Mouse (Mus musculus) thymus, postnatal 0 days (tissue): ENCODE data around the gene Nagpa. TPM values are rescaled to one million over a fixed set of nuclear protein-coding genes. Genes with fewer than 3 reads are reported as not detected.

ENCODE experiments used
- microRNA-seq: library from miRNA; unstranded; fragments of <30 nt; microRNA quantifications from one replicate; pipeline ENCODE4, GENCODE M21; 2016; ENCODE audit warnings: borderline number of aligned reads
- polyA plus RNA-seq: library from polyadenylated mRNA; unstranded; fragments of >200 nt; fragmentation: Nextera tagmentation; extraction: Ambion mirVana; gene quantifications from 2 replicates; pipeline ENCODE4 v1.2.1, GENCODE M21; 2015

Gene Nagpa
- polyA plus RNA-seq, 1 experiment from 2014 or later = 16.3 TPM

Small RNA genes lying within 50 kb of the gene (microRNA-seq; reads per million reads assigned to microRNA genes)
- gene Gm23689 = not detected
- gene Gm26095 = not detected
- gene Mir6364 = not detected

Other genes starting within 250 kb of the Nagpa start
- 45.3 and 50.3 TPM in 2 replicates for gene Anks3, start 239.8 kb downstream of the Nagpa start, polyA plus RNA-seq
- 0.05 and 0.14 TPM in 2 replicates for gene Sept12, start 206.2 kb downstream of the Nagpa start, polyA plus RNA-seq
- 6.4 and 11.7 TPM in 2 replicates for gene Smim22, start 196.7 kb downstream of the Nagpa start, polyA plus RNA-seq
- gene Rogdi, start 190.5 kb downstream of the Nagpa start, polyA plus RNA-seq = 35.1 TPM in 2 replicates
- gene Glyr1, start 154.1 kb downstream of the Nagpa start, polyA plus RNA-seq = 109 and 110 TPM in 2 replicates
- 25.5 and 33.0 TPM in 2 replicates for gene Ubn1, start 154.0 kb downstream of the Nagpa start, polyA plus RNA-seq
- gene Ppl, start 71.6 kb downstream of the Nagpa start, polyA plus RNA-seq = 0.49 and 1.0 TPM in 2 replicates
- gene Sec14l5, start 56.9 kb downstream of the Nagpa start, polyA plus RNA-seq = 0.41 and 0.42 TPM in 2 replicates
- 1.0 and 1.1 TPM in 2 replicates for gene AU021092, start 18.3 kb upstream of the Nagpa start, polyA plus RNA-seq
- 31.6 TPM in 2 replicates for gene Alg1, start 29.6 kb upstream of the Nagpa start, polyA plus RNA-seq
- gene Eef2kmt, start 52.0 kb upstream of the Nagpa start, polyA plus RNA-seq = 13.9 and 15.5 TPM in 2 replicates